Mouse (Mus musculus): Measurements from ENCODE around the gene Cttnbp2nl.

The Cttnbp2nl gene

DNA sequence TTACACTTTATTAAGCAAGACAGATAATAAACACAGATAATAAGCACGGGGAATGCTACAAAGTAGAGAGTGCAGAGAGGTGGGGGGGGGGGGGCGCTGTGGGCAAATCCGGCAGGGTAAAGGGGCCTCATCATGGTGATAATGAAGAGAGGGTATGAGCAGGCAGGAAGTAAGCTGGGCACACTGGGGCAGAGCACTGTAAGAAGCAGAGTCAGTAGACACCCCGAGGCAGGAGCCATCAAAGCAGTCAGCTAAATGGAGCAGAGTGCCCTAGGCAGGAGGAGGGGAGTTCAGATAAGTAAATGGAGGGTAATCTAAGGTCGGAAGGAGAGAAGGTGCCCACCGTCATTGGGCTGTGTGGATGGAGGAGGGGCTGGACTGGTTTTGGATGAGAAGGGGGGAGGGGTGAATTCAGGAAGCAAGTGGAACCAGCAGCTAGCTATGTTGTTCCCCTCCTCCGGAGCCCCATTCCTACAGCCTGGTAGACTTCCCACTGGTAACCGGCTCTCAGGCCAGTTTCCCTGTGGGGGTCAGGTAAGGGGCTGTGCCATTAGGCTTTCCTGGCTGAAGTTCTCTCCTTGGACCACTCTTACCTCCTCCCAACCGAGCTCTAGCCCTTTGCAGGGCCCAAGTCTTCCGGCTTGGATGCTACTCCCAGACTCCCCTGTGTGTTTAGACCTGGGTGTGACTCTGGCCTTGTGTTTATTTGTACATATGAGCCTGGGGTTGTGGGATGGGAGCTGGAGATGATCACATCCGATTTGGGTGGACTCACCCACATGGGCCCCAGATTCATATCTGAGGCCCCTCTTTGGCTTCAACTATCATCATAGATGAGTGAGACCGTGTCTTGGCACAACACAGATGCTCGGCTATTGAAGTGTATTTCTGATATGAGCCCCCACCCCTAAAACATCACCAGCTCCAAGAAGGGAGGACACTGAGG, 89.3 kb downstream of the Cttnbp2nl start:
- no peak for DNase-seq

DNA sequence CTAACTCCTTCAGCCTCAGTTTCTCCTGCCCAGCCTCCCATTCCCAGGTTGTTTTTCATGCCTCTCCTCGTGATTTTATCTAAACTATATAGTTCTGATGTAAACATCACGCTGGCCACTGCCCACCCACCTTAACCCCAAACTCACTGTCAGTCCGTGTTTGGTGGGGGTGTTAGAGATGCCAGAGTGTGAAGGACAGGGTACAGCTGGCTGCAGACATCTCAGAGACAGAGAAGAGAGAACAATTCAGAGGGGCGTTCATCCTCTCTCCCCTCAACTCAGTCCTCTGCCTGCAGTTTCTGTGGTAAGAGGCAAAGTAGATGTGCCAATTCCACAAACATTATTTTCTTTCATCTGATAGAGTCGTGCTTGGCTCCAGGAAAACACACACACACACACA, 90.1 kb downstream of the Cttnbp2nl start:
- no peak for DNase-seq

DNA sequence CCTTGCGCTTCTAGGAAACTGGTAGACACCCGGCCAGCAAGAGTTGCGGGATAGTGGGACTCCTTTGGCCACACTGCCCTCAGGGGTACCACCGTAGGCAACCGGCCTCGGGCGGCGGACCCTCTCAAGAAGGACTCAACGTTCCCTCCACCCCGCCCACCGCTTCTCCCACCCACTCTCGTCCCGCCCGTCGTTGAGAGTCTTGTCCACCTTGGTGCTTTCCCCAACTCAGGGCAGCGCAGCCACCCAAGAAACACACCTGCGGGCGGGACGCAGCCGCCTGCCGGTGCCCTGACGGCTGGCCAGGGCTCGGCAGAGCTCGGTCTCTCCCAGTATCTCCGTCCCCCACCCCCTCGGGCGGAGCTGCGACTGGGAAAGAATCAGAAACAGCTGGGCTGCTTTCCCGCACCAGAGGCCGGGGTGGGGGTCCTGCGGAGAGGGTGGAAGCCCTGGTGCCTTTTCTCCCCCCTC, 90.8 kb downstream of the Cttnbp2nl start:
- DNase-seq: no peak

DNA sequence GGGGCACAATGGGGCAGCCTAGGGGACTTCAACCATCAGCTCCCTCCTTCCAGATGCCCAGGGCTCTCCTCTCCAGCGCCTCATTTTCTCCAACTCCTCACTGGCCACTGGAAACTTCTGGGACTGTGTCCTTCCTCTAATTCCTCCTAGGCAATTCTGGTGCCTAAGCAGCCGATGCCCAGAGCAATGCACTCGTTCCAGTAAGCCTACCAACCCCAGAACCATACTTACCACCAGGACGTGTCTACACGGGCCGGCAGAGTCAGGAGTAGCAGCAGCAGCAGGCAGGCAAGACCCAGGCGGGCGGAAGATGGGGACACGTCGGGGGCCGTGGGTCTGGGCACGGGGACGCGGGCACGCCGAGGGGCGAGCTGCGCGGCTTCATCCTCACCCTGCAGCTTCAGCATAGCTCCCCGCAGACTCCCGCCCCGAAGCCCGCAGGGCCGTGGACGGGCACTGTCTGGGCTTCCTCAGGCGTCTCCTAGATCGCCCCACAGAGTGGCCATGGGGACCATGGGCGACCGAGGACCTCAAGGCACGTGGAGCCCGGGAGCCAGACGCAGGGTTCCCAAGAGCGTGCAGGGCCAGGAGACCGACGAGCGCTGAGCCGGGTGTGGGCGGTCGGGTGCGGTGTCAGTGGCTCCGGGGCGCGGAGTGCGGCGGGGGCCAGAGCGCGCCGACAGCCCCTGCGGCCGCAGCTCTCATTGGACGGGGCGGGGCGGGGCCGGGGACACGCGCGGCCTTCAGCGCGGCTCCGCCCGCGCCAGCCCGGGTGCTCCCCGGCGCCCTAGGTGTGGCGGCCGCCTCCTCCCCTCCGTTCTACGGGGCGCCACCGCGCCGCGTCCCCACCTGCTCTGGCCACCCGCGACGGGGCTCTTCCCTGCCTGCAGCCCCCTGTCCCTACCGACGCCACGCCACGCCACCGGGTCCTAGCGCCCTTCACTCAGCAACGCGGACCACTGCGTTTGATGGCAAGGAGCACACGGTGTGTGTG, 91.6 kb downstream of the Cttnbp2nl start, which contains the start of gene Wnt2b:
Gene Wnt2b, minus strand, starts transcription at position 856 of the 994 bp plus-strand sequence.
- DNase-seq: no peak

DNA sequence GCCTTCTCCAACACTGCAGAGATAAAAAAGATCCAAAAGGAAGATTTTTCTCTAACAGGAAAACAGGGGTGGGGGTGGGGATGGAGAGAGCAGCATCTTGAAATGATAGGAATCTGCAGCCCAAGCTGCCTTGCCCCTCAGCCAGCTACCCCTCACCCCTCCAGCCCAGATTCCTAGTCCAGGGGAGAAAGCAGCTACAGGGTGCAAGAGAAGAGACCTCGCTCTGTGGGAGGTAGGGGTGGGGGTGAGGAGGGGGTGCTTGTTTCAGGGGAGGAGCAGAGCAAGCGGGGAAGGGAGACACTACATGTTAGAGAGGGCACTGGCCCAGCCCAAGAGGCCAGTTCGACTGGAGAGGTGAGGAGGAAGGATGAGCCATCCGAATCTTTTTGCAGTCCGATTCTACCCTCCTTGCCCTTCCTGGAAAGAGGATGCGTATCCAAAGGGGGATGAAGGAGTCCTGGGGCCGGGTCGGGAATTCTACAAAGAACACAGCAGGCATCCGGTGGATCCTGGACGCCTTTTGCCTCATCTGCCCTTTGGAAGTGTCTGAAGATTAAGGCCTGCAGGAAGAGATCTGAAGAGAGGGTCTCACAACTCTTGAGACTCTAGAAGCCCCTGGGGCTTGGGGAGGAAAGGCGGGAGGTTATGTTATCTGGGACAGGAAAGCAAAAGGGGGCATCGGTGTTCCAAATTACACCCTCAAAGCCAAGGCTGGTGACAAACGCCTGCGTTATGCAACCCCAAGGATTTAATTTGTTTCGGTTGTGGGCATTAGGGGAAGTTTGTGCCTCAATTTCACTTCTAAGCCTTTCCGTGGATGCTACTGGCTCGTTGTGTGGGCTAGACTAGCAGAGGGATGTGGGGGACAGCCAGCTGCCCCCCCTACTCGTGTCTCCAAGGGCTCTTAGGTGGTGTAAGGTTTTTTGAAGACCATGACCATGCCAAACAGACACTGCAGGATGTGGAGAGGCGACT, 92.6 kb downstream of the Cttnbp2nl start:
- no peak for DNase-seq

DNA sequence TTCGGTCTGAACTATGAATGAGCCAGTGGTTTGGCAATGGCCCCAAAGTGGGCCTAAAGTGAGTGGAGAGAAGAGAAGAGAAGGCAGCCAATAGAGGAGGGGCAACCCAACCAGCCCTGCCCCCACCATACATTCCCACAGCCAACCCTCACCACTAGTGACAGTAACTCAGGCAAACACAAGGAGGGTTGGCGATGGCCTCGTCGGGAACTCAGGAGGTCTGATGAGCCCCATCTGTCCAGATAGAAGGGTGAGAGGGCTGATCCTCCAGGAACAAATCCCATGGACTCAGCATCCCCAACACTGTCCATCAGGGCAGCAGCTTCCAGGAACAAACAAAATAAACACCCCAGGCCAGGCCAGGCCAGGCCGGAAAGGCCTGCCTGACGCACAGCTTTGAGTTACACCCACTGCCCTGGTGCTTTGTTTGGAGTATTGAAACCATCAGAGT, 96.8 kb downstream of the Cttnbp2nl start:
- no peak for DNase-seq

DNA sequence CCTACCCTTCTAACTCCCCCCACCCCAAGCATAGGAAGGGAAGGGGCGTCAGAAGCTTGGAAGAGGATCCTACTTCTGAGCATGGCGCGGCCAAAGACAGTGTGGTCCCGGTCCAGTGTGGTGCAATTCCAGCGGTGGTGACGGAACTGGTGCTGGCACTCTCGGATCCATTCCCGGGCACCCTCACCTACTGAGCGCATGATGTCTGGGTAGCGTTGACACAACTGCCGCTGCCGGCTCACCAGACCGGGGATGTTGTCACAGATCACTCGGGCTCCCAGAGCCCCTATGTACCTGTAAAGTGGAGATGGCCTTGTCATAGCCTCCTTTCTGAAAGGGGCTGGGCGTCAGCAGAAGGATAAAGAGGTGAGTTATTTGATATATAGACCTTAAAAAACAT, 98.4 kb downstream of the Cttnbp2nl start:
- no peak for DNase-seq

DNA sequence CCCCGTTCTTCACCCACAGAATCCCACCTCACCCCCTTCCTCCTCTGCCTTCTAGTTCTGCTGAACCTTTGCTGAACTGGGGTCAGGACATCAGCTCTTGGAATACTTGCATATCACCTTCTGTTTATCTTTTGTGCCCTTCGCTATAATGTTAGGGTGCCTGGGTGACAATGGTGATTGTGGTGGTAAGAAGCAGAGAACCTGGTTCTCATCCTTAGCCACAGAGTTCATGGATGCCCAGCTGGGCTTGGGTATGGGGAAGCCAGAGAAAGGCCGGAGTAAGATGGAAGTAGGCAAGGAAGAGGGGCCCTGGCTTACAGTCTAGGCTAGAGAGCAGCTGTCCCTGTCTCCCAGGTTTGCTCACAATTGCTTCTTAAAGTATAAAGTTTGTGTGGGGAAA, 98.8 kb downstream of the Cttnbp2nl start:
- no peak for DNase-seq

DNA sequence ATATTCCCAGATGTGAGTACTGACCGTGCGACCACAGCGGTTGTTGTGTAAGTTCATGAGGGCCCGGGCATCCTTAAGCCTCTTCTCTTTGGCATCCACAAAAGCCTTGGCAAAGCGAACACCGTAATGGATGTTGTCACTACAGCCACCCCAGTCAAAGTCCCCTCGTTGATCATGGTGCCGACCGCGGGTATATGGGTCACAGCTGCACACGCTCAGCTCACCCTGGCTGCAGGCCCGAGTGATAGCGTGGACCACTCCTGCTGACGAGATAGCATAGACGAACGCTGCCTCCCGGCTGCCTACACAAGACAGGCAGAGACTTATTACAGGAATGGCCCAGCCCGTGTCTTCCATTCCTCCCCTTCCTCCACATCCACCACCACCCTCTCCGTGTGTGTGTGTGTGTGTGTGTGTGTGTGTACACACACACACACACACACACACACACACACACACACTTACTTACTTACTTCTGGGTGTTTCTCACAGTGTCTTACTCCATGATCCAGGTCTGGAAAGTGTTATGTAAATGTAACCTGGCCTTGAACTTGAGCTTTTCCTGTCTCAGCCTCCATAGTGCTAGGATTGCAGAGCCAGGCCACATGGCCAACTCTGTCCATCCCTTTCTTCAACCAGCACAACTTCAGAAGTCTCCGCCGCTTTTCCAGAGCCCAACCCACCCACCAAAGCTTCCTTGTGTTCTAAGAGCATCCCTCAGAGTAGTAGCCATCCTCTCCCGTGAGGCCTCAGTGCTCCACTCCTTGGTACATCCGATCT, 99.9 kb downstream of the Cttnbp2nl start:
- DNase-seq: no peak

Measured in cerebellum, adult 11 months (tissue).